In the genomic region with DNA sequence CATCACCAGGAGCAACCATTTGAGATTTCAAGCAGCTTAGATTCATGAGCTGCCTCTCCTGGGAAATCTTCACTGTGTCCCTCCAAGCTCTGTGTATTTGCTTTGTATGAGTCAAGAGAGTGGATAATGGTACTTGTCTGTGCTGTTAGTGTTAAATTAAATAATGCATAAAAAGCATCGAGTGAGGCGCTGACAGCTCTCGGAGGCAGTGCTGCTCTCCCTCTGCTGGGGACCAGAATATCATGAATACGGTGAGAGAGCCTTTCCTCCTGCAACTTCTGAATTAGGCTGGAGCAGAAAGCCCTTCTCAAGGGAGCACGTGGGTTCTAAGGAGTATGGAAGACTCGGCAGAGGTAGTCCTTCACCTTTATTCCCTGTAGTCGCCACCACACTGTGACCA, we compare ENCODE assay signal across 10 mouse cellular contexts. TPM values are rescaled to one million over a fixed set of nuclear protein-coding genes. Genes with fewer than 3 reads are reported as not detected.
"Had no signal": no experiment of that assay in that cellular context is flagged by ENCODE, and none has a peak within 500 bp of the region (broad histone marks: within the 10 kb centered on the region; RNA-seq: fewer than 3 reads in every experiment).

No protein-coding gene starts in this region.

- DNase-seq: kidney, adult 18-20 months; kidney, postnatal 10 days; kidney, postnatal 4 days; lung, adult 2 months; lung, postnatal 36 days; thymus, adult 2 months; thymus, postnatal 25 days had no signal

RNA-seq across cellular contexts. Expression of a gene that starts 29.6 kb away (rescaled TPM):
- total RNA-seq: megakaryocyte progenitor cell, adult 5-6 weeks; monocyte, adult 5-6 weeks; neutrophil, adult 5-6 weeks had no signal
